Mouse (Mus musculus) left cerebral cortex, adult 11 months (tissue): Measurements from ENCODE around the gene Zfp994.
"Not testable (repeated sequence)": the region's sequence is repeated elsewhere in the genome, so short reads cannot be mapped to it uniquely, and the experiment has no call there.

ENCODE experiments used
- DNase-seq: peaks from one replicate; pipeline ENCODE4 v3.0.0; 2022; ENCODE audit warnings: low spot score

Zfp994 gene

DNA sequence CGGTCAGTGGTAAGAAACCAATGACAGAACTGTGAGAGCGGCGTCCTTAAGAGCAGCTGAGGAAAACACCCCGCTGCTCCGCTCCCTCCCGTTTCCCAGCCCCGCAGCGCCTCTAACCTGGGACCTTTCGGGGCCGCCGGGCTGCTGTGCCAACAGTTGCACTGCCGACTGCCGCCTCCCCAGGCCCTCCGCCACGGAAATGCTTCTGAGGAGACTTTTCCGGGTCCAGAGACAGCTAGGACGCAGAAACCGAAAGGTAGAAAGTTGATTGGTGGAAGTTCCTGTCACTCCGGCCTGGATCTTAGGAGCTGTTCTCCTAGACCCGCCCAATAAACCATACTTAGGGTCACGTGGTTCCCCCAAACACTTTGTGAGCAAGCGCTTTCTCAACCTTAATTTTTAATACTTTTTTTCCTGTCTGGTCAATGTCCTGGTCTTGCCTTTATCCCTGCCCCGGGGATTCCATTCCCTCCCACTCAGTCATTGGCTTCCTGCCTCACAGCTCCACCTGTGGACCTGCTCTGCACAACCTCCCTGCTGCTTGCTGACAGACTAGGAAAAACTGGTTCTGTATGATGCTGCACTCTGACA, at the start of gene Zfp994:
Gene Zfp994, minus strand, starts transcription at position 195 of the 591 bp plus-strand sequence.
- DNase-seq: peak; percentile 95

DNA sequence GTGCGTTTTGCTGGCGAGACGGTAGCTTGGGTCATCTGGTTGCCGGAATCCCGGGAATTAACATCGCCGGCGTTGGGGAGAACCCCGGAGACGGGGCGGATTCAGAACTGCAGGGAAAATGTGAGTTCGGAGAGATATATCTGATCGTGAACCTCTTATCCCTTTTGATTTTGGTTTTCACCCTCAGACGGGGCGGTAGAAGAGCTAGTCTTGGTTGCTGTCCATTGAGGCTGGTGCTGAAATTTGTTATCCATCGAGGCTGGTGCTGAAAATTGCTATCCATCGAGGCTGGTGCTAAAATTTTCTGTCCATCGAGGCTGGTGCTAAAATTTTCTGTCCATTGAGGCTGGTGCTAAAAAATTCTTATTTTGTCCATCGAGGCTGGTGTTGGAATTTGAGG, 5.3 kb upstream of the Zfp994 start:
- not testable (repeated sequence) for DNase-seq

DNA sequence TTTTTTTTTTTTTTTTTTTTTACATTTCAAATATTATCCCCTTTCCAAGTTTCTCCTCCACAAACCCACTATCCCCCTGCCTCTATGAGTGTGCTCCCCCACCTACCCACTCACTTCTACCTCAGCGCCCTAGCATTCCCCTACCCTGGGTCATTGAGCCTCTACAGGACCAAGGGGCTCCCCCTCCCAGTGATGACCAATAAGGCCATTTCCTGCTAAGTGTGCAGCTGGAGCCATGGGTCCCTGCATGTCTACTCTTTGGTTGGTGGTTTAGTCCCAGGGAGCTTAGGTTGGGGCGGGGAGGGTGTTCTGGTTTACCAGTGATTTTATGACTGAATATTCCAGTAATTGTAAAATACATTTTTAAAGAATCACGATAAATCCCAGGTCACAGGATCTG, 401 bp downstream of the Zfp994 start:
- DNase-seq: not testable (repeated sequence)

DNA sequence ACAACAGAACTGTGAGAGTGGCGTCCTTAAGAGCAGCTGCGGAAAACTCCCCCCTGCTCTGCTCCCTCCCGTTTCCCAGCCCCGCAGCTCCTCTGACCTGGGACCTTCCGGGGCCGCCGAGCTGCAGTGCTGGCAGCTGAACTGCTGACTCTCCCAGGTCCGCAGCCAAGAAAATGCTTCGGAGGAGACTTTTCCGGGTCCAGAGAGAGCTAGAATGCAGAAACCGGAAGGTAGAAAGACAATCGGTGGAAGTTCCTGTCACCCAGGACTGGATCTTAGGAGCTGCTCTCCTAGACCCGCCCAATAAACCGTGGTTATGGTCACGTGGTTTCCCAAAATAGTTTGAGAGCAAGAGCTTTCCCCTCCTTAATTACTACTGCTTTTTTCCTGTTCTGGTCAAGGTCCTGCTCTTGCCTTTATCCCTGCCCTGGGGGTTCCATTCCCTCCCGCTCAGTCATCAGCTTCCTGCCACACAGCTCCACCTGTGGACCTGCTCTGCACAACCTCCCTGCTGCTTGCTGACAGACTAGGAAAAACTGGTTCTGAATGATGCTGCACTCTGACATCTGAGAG, 59.6 kb downstream of the Zfp994 start, which contains the start of gene Zfp947:
Gene Zfp947, minus strand, starts transcription at position 469 of the 573 bp plus-strand sequence.
- DNase-seq: peak; percentile 17

DNA sequence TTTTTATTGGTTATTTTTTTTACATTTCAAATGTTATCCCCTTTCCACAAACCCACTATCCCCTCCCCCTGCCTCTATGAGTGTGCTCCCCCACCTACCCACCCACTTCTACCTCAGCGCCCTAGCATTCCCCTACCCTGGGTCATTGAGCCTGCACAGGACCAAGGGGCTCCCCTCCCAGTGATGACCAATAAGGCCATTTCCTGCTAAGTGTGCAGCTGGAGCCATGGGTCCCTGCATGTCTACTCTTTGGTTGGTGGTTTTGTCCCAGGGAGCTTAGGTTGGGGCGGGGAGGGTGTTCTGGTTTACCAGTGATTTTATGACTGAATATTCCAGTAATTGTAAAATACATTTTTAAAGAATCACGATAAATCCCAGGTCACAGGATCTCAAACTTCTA, 60.1 kb downstream of the Zfp994 start:
- not testable (repeated sequence) for DNase-seq

DNA sequence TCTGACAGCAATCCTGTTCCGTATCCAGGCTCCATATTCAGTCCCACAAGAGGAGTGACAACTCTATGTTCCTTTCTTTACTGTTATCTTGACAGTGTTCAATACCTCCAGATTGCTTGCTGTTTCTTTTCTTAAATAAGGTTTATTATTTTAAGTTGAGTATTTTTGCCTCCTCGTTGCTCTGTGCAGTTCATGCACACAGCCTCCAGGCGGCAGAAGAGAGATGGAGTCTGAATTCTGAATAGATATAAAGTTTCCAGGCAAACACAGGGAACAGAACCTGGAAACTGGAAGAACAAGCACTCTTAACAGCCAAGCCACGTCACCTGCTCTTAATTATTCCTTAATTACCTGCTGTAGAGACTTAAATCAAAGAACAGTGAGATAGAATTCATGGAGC, 71.5 kb downstream of the Zfp994 start:
- not testable (repeated sequence) for DNase-seq
